Mouse (Mus musculus): ENCODE results near the gene Kif5a. TPM values are rescaled to one million over a fixed set of nuclear protein-coding genes. Genes with fewer than 3 reads are reported as not detected.
A peak's percentile ranks its signal among the peaks of the same experiment; 100 is the strongest.

Gene Kif5a
- polyA plus RNA-seq, 1 experiment from 2014 or later: 118 TPM

- WGBS: 87% methylated on average over 8 of the region's 8 CpGs
Observed at GRCm38 (mm10) chr10:127200279-127200678, 62.9 kb downstream of the Kif5a start.

DNA sequence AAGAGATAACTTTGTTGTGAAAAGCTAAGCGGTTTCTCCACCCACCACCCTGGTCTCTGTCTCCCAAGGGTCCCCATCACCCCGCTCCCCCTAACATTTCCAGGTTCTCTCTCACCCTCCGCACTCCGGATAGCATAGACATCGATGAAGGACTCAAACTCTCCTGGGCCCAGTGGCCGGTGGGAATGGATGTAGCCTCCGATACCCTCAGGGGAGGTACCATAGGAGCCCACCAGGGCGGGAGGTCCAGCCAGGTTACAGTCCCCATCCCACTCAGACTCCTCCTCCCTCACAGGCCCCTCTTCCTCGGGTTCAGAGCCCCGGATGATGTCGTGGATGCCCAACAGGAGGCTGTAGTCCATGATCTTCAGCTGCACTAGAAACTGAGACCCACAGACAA, 63.7 kb downstream of the Kif5a start:
- ATAC-seq (ENCODE audit: low FRiP score): no peak
- H3K36me3 ChIP-seq (replicated peaks; ENCODE audit: control insufficient read depth, insufficient read depth): peaks cover 65% of the 10 kb centered on the region

More at GRCm38 (mm10) chr10:127200279-127200678, 62.9 kb downstream of the Kif5a start:
- H3K36me3 ChIP-seq (replicated peaks; ENCODE audit: control insufficient read depth, insufficient read depth): peaks cover 73% of the 10 kb centered on the region
- H3K27me3 ChIP-seq (ENCODE audit: control insufficient read depth, insufficient read depth, low read length): no peaks in the 10 kb centered on the region
- no peak overlapping the region for H3K9ac ChIP-seq
- no peak overlapping the region for H3K27ac ChIP-seq
- DNase-seq (ENCODE audit: low spot score) (no peak), ATAC-seq (ENCODE audit: low FRiP score) (no peak)
- no peak overlapping the region for H3K4me3 ChIP-seq (replicated peaks; ENCODE audit: low read length)
- H3K4me2 ChIP-seq (replicated peaks): no peak overlapping the region
- H3K4me1 ChIP-seq (replicated peaks; ENCODE audit: control insufficient read depth, insufficient read depth, low read length): peaks cover 8% of the 10 kb centered on the region
- no peaks in the 10 kb centered on the region for H3K9me3 ChIP-seq (ENCODE audit: control insufficient read depth, low read length)

GRCm38 (mm10) chr10:127199068-127199467, 64.1 kb downstream of the Kif5a start:
- H3K36me3 ChIP-seq (replicated peaks; ENCODE audit: control insufficient read depth, insufficient read depth): peaks cover 63% of the 10 kb centered on the region
- WGBS: 60% methylated on average over 5 of the region's 5 CpGs
- H3K27me3 ChIP-seq (ENCODE audit: control insufficient read depth, insufficient read depth, low read length): no peaks in the 10 kb centered on the region
- DNase-seq (ENCODE audit: low spot score): no peak
- H3K9me3 ChIP-seq (ENCODE audit: control insufficient read depth, low read length): no peaks in the 10 kb centered on the region
- H3K4me3 ChIP-seq (replicated peaks; ENCODE audit: low read length): no peak overlapping the region
- ATAC-seq (ENCODE audit: low FRiP score): no peak
- no peak overlapping the region for H3K27ac ChIP-seq
- H3K4me1 ChIP-seq (replicated peaks; ENCODE audit: control insufficient read depth, insufficient read depth, low read length): peaks cover 18% of the 10 kb centered on the region
- no peak overlapping the region for H3K9ac ChIP-seq
- H3K4me2 ChIP-seq (replicated peaks): no peak overlapping the region

More for the DNA sequence above, 63.7 kb downstream of the Kif5a start:
- no peak overlapping the region for H3K9ac ChIP-seq
- H3K4me3 ChIP-seq (replicated peaks; ENCODE audit: low read length): no peak overlapping the region
- no peak overlapping the region for H3K27ac ChIP-seq
- no peak overlapping the region for H3K4me2 ChIP-seq (replicated peaks)
- peaks cover 14% of the 10 kb centered on the region for H3K4me1 ChIP-seq (replicated peaks; ENCODE audit: control insufficient read depth, insufficient read depth, low read length)
- 88% methylated on average over 11 of the region's 11 CpGs for WGBS
- DNase-seq (ENCODE audit: low spot score): no peak
- no peaks in the 10 kb centered on the region for H3K27me3 ChIP-seq (ENCODE audit: control insufficient read depth, insufficient read depth, low read length)
- H3K9me3 ChIP-seq (ENCODE audit: control insufficient read depth, low read length): no peaks in the 10 kb centered on the region

- no peaks in the 10 kb centered on the region for H3K27me3 ChIP-seq (ENCODE audit: control insufficient read depth, insufficient read depth, low read length)
- H3K27ac ChIP-seq: no peak overlapping the region
- no peaks in the 10 kb centered on the region for H3K9me3 ChIP-seq (ENCODE audit: control insufficient read depth, low read length)
- H3K36me3 ChIP-seq (replicated peaks; ENCODE audit: control insufficient read depth, insufficient read depth): peaks cover 58% of the 10 kb centered on the region
- H3K4me2 ChIP-seq (replicated peaks): no peak overlapping the region
- ATAC-seq (ENCODE audit: low FRiP score) (no peak), DNase-seq (ENCODE audit: low spot score) (no peak)
- H3K4me1 ChIP-seq (replicated peaks; ENCODE audit: control insufficient read depth, insufficient read depth, low read length): peaks cover 18% of the 10 kb centered on the region
- WGBS: 77% methylated on average over 2 of the region's 2 CpGs
- H3K9ac ChIP-seq: no peak overlapping the region
- H3K4me3 ChIP-seq (replicated peaks; ENCODE audit: low read length): no peak overlapping the region
Observed at GRCm38 (mm10) chr10:127198492-127198891, 64.7 kb downstream of the Kif5a start.

DNA sequence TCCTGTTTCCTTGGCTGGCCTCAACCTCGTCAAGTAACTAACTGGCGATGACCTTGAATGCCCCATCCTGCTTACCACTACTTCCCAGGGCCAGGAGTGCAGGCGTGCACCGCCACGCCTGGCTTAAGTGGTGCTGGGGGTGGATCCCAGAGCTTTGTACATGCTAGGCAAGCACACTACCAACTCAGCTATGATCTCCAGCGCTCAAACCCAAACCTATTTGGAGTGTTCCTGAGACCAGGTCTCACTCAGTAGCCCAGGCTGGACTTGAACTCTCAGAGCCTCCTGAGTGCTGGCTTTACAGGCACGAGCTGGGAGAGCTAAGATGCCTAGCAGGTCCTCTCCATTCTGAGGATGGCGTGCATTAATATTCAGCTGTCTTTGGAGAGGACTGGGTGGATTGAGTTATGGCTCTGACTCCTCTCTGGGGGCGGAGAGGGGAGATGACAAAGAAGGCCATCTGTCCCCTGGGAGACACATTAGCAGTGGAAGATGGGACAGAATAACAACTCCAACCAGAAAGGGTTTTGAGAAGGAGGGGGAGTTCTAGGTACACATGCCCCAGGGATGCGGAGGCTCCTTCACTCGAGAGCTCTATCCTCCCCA, 65.5 kb downstream of the Kif5a start:
- Histone ChIP-seq H3K4me2 (replicated peaks) (no peak overlapping the region), H3K4me3 (replicated peaks; ENCODE audit: low read length) (no peak overlapping the region), H3K4me1 (replicated peaks; ENCODE audit: control insufficient read depth, insufficient read depth, low read length) (peaks cover 18% of the 10 kb centered on the region), H3K9ac (0 out of 2 replicates have a peak overlapping the region, but pooled peaks have one; percentile 4), H3K27ac (0 out of 2 replicates have a peak overlapping the region, but pooled peaks have one; percentile 24), H3K27me3 (ENCODE audit: control insufficient read depth, insufficient read depth, low read length) (no peaks in the 10 kb centered on the region), H3K36me3 (replicated peaks; ENCODE audit: control insufficient read depth, insufficient read depth) (peaks cover 56% of the 10 kb centered on the region), H3K9me3 (ENCODE audit: control insufficient read depth, low read length) (no peaks in the 10 kb centered on the region)
- DNase-seq (ENCODE audit: low spot score) (no peak), ATAC-seq (ENCODE audit: low FRiP score) (no peak)
- WGBS: 79% methylated on average over 11 of the region's 11 CpGs

GRCm38 (mm10) chr10:127197104-127197503, 66.0 kb downstream of the Kif5a start:
- ATAC-seq (ENCODE audit: low FRiP score): no peak
- 89% methylated on average over 8 of the region's 8 CpGs for WGBS
- H3K27ac ChIP-seq: peak overlapping the region; percentile 24; the same call in 1 of the 2 replicates

DNA sequence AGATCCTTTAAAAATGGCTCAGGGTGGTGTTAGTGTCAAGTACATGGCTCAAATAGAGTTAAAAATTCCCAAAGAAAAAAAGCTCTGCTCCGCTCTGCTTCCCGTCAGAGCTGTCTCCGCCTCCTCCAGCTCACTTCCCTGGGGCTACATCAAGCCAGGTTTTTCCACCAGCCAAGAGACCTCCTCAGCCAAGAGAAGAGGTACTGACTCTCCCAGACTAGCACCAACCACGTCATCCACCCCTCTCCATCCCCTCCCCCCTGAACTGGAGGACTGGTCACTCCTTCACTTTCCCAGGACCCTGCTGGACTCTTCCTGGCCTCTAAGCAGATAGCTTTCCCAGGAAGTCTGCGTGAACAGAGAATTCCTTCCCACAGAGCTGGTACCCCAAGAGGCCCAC, 66.8 kb downstream of the Kif5a start:
- peaks cover 54% of the 10 kb centered on the region for H3K36me3 ChIP-seq (replicated peaks; ENCODE audit: control insufficient read depth, insufficient read depth)
- no peaks in the 10 kb centered on the region for H3K27me3 ChIP-seq (ENCODE audit: control insufficient read depth, insufficient read depth, low read length)
- peak; percentile 27; the same call in 1 of the 2 replicates for ATAC-seq (ENCODE audit: low FRiP score)
- peaks cover 18% of the 10 kb centered on the region for H3K4me1 ChIP-seq (replicated peaks; ENCODE audit: control insufficient read depth, insufficient read depth, low read length)
- H3K4me3 ChIP-seq (replicated peaks; ENCODE audit: low read length): peak overlapping the region; percentile 91
- no peaks in the 10 kb centered on the region for H3K9me3 ChIP-seq (ENCODE audit: control insufficient read depth, low read length)
- WGBS: 5% methylated on average over 5 of the region's 5 CpGs
- DNase-seq (ENCODE audit: low spot score): peak; percentile 57
- H3K27ac ChIP-seq: peak overlapping the region; percentile 92
- H3K4me2 ChIP-seq (replicated peaks): peak overlapping the region; percentile 70
- peak overlapping the region; percentile 94 for H3K9ac ChIP-seq

More at GRCm38 (mm10) chr10:127197104-127197503, 66.0 kb downstream of the Kif5a start:
- Histone ChIP-seq H3K9me3 (ENCODE audit: control insufficient read depth, low read length) (no peaks in the 10 kb centered on the region), H3K4me2 (replicated peaks) (no peak overlapping the region), H3K4me1 (replicated peaks; ENCODE audit: control insufficient read depth, insufficient read depth, low read length) (peaks cover 18% of the 10 kb centered on the region), H3K27me3 (ENCODE audit: control insufficient read depth, insufficient read depth, low read length) (no peaks in the 10 kb centered on the region), H3K36me3 (replicated peaks; ENCODE audit: control insufficient read depth, insufficient read depth) (peaks cover 55% of the 10 kb centered on the region), H3K9ac (no peak overlapping the region), H3K4me3 (replicated peaks; ENCODE audit: low read length) (no peak overlapping the region)
- DNase-seq (ENCODE audit: low spot score): no peak

- Histone ChIP-seq H3K27me3 (ENCODE audit: control insufficient read depth, insufficient read depth, low read length) (no peaks in the 10 kb centered on the region), H3K27ac (peak within 1 kb of the TSS; percentile 92), H3K9me3 (ENCODE audit: control insufficient read depth, low read length) (no peaks in the 10 kb centered on the region), H3K9ac (peak within 1 kb of the TSS; percentile 94), H3K4me1 (replicated peaks; ENCODE audit: control insufficient read depth, insufficient read depth, low read length) (peaks cover 18% of the 10 kb centered on the region), H3K4me2 (replicated peaks) (peak within 1 kb of the TSS; percentile 70), H3K36me3 (replicated peaks; ENCODE audit: control insufficient read depth, insufficient read depth) (peaks cover 55% of the 10 kb centered on the region), H3K4me3 (replicated peaks; ENCODE audit: low read length) (peak within 1 kb of the TSS; percentile 91)
- peak; percentile 72 for ATAC-seq (ENCODE audit: low FRiP score)
- under 1% methylated on average over 35 of the region's 47 CpGs for WGBS
- DNase-seq (ENCODE audit: low spot score): no peak
Observed at GRCm38 (mm10) chr10:127195328-127196129, 67.6 kb downstream of the Kif5a start, which contains the start of gene Dtx3. TSS of gene Dtx3 (minus strand) at chr10:127195728.

Measured in hindbrain, embryonic 14.5 days (tissue).